In genomic region chr14:11534456-11534855, GRCm38 (mm10) we compare ENCODE assay signal across 12 mouse cellular contexts. TPM values are rescaled to one million over a fixed set of nuclear protein-coding genes. Genes with fewer than 3 reads are reported as not detected.
A peak's percentile ranks its signal among the peaks of the same experiment; 100 is the strongest.
DNase-seq lines count a peak whose midpoint lies in the region; ATAC-seq and TF ChIP-seq lines count a peak whose summit lies in the region.
"Had no signal": no experiment of that assay in that cellular context is flagged by ENCODE, and none has a peak within 500 bp of the region (broad histone marks: within the 10 kb centered on the region; RNA-seq: fewer than 3 reads in every experiment).

No protein-coding gene starts in this region.

- intact Hi-C loops in left cerebral cortex, postnatal 14 days (cut with DNase I): no loop called here

- H3K4me1 ChIP-seq in forebrain, embryonic 10.5 days: peaks cover 29% of the 10 kb centered on the region
- H3K4me1 ChIP-seq in kidney, adult 2 months (ENCODE audit: control insufficient read depth, insufficient read depth, low read length): no peaks in the 10 kb centered on the region
- peaks cover 25% of the 10 kb centered on the region for H3K4me1 ChIP-seq in midbrain, embryonic 13.5 days (replicated peaks)
- H3K4me1 ChIP-seq: heart, embryonic 13.5 days had no signal

- WGBS in forebrain, embryonic 10.5 days: 36% methylated on average over 1 of the region's 1 CpGs
- 89% methylated on average over 1 of the region's 1 CpGs for WGBS in kidney, adult 2 months
- 6% methylated on average over 1 of the region's 1 CpGs for WGBS in midbrain, embryonic 13.5 days

- no peak overlapping the region for H3K4me3 ChIP-seq in layer of hippocampus, adult 2 months
- no peak overlapping the region for H3K4me3 ChIP-seq in forebrain, embryonic 10.5 days
- no peak overlapping the region for H3K4me3 ChIP-seq in kidney, adult 2 months (ENCODE audit: insufficient read depth, low read depth, low read length)
- no peak overlapping the region for H3K4me3 ChIP-seq in midbrain, embryonic 13.5 days (replicated peaks)
- H3K4me3 ChIP-seq: heart, embryonic 13.5 days; limb, embryonic 15.5 days had no signal

- TF ChIP-seq CTCF in layer of hippocampus, adult 2 months (conservative IDR thresholded peaks at IDR 0.05): peak; percentile 55
- no peak for TF ChIP-seq CTCF in kidney, adult 2 months (conservative IDR thresholded peaks at IDR 0.05; ENCODE audit: insufficient read depth, insufficient read length, low read depth, low read length)

- no peaks in the 10 kb centered on the region for H3K9me3 ChIP-seq in forebrain, embryonic 10.5 days
- H3K9me3 ChIP-seq in midbrain, embryonic 13.5 days: no peaks in the 10 kb centered on the region
- H3K9me3 ChIP-seq: heart, embryonic 13.5 days; limb, embryonic 15.5 days had no signal

- H3K4me2 ChIP-seq in midbrain, embryonic 13.5 days (replicated peaks): no peak overlapping the region
- H3K4me2 ChIP-seq: heart, embryonic 13.5 days; limb, embryonic 15.5 days had no signal

- H3K27ac ChIP-seq in layer of hippocampus, adult 2 months: no peak overlapping the region
- peak overlapping the region; percentile 75 for H3K27ac ChIP-seq in forebrain, embryonic 10.5 days
- H3K27ac ChIP-seq in kidney, adult 2 months (ENCODE audit: insufficient read depth, low read depth, low read length): no peak overlapping the region
- no peak overlapping the region for H3K27ac ChIP-seq in midbrain, embryonic 13.5 days
- H3K27ac ChIP-seq: heart, embryonic 13.5 days; limb, embryonic 15.5 days had no signal

- TF ChIP-seq POLR2A in kidney, adult 2 months (IDR thresholded peaks at IDR 0.05; ENCODE audit: low read depth, low read length): no peak

- peaks cover 4% of the 10 kb centered on the region; the same call in 1 of the 2 replicates for H3K27me3 ChIP-seq in forebrain, embryonic 10.5 days (ENCODE audit: poor library complexity, severe bottlenecking)
- H3K27me3 ChIP-seq in kidney, adult 2 months (replicated peaks; ENCODE audit: control insufficient read depth, insufficient read depth, low read length): no peaks in the 10 kb centered on the region
- H3K27me3 ChIP-seq in midbrain, embryonic 13.5 days: no peaks in the 10 kb centered on the region
- H3K27me3 ChIP-seq: heart, embryonic 13.5 days; limb, embryonic 15.5 days had no signal

- no peak for DNase-seq in layer of hippocampus, adult 2 months (ENCODE audit: low spot score in 2 of 2)
- no peak for DNase-seq in layer of hippocampus, postnatal 36 days
- peak; percentile 17 for DNase-seq in forebrain, embryonic 10.5 days (ENCODE audit: extremely low spot score, low spot score)
- peak; percentile 34 for DNase-seq in kidney, adult 2 months
- DNase-seq in MN1 (ENCODE audit: low spot score): no peak
- DNase-seq in left cerebral cortex, postnatal 14 days (ENCODE audit: low spot score in 2 of 2): no peak
- DNase-seq: cerebellum, adult 18-20 months had no signal

- ATAC-seq in midbrain, embryonic 13.5 days: peak; percentile 53
- no peak for ATAC-seq in megakaryocyte-erythroid progenitor cell, adult 5-6 weeks (replicated peaks; ENCODE audit: low FRiP score, low TSS enrichment, poor library complexity, severe bottlenecking)

- H3K9ac ChIP-seq in midbrain, embryonic 13.5 days (replicated peaks): no peak overlapping the region
- H3K9ac ChIP-seq: heart, embryonic 13.5 days; limb, embryonic 15.5 days had no signal

- H3K36me3 ChIP-seq in forebrain, embryonic 10.5 days (replicated peaks): no peaks in the 10 kb centered on the region
- H3K36me3 ChIP-seq in kidney, adult 2 months (ENCODE audit: control insufficient read depth, insufficient read depth, low read length): no peaks in the 10 kb centered on the region
- no peaks in the 10 kb centered on the region for H3K36me3 ChIP-seq in midbrain, embryonic 13.5 days
- H3K36me3 ChIP-seq: heart, embryonic 13.5 days; limb, embryonic 15.5 days had no signal

RNA-seq across cellular contexts. Expression of gene Ptprg, which starts 18.9 kb away (rescaled TPM):
- total RNA-seq in layer of hippocampus, adult 2 months (2021): 100 to 1,000 TPM; 106 to 112 TPM
- 100 to 1,000 TPM; 106 to 107 TPM for total RNA-seq in layer of hippocampus, postnatal 36 days (2021)
- 37.0 and 38.6 TPM in 2 replicates for polyA plus RNA-seq in forebrain, embryonic 10.5 days (2016; fragmentation: Nextera tagmentation; extraction: Ambion mirVana)
- polyA plus RNA-seq in kidney, adult 2 months (2012; rRNA removed): 39.2 and 44.2 TPM in 2 replicates
- polyA plus RNA-seq in midbrain, embryonic 13.5 days (2015; fragmentation: Nextera tagmentation; extraction: Ambion mirVana): 41.0 and 45.4 TPM in 2 replicates
- total RNA-seq in megakaryocyte-erythroid progenitor cell, adult 5-6 weeks (2014; fragmentation: Nextera tagmentation): not detected in 2 replicates
- not detected in 2 replicates for total RNA-seq in megakaryocyte-erythroid progenitor cell, adult 5-6 weeks (2017)
- 100 to 1,000 TPM; 123 TPM for total RNA-seq in left cerebral cortex, postnatal 14 days (2021)
- total RNA-seq: MEL had no signal

Comparison
In these comparisons a context has a peak if more than half of its experiments do, and no peak if none do; other contexts are left out.
1. DNase-seq: peak in forebrain, embryonic 10.5 days (single experiment) and kidney, adult 2 months (single experiment); none in layer of hippocampus, adult 2 months (0 of 2), layer of hippocampus, postnatal 36 days (0 of 2), MN1 (single experiment) and left cerebral cortex, postnatal 14 days (0 of 2).
2. RNA of gene Ptprg, which starts 18.9 kb away (total RNA-seq): 123 TPM in left cerebral cortex, postnatal 14 days, 106 to 112 TPM in layer of hippocampus, adult 2 months and 106 to 107 TPM in layer of hippocampus, postnatal 36 days; not detected in megakaryocyte-erythroid progenitor cell, adult 5-6 weeks; every median in the first group is over 100 times any median in the second.